Mouse (Mus musculus) heart, embryonic 16.5 days (tissue): ENCODE measurements at regions not wholly inside any gene's neighbourhood (a gene's known extent, or its start where the extent isn't known, plus 50 kb on each side); places are given as distances from the start of the nearest gene placed in this dataset.
"Not testable (repeated sequence)": the region's sequence is repeated elsewhere in the genome, so short reads cannot be mapped to it uniquely, and the experiment has no call there.

Experiments
- ATAC-seq: fragments of 200-750 bp; cut with Nextera tagmentation; replicated peaks from 2 replicates; pipeline ENCODE4 v1.8.0; 2017; ENCODE audit warnings: moderate number of reproducible peaks; ENCODE audit not compliant: insufficient read depth, low FRiP score; ENCODE audit errors: extremely low read depth
- H3K27ac ChIP-seq: fragments of 300-500 bp; sonication (generic); 2 replicates; pipeline ENCODE4 v1.5.1; 2014; ENCODE audit warnings: mild to moderate bottlenecking, low read length, control low read depth, moderate library complexity
- H3K27me3 ChIP-seq: fragments of 300-500 bp; sonication (generic); 2 replicates; pipeline ENCODE4 v1.6.1; 2014; ENCODE audit warnings: low read length, mixed read lengths; ENCODE audit not compliant: control insufficient read depth, insufficient read depth
- H3K36me3 ChIP-seq: fragments of 300-500 bp; sonication (generic); 2 replicates; pipeline ENCODE4 v1.6.1; 2014; ENCODE audit not compliant: control insufficient read depth, insufficient read depth
- H3K4me1 ChIP-seq: fragments of 300-500 bp; sonication (generic); 2 replicates; pipeline ENCODE4 v1.6.1; 2014; ENCODE audit warnings: low read length, mixed read lengths; ENCODE audit not compliant: control insufficient read depth, insufficient read depth
- H3K4me2 ChIP-seq: fragments of 300-500 bp; sonication (generic); 2 replicates; pipeline ENCODE4 v1.6.1; 2014; ENCODE audit warnings: low read depth, mild to moderate bottlenecking, control low read depth, low read length
- H3K4me3 ChIP-seq: fragments of 300-500 bp; sonication (generic); 2 replicates; pipeline ENCODE4 v1.5.1; 2014; ENCODE audit warnings: mild to moderate bottlenecking, control low read depth, low read length
- H3K9ac ChIP-seq: fragments of 300-500 bp; sonication (generic); 2 replicates; pipeline ENCODE4 v1.6.1; 2014; ENCODE audit warnings: low read length, control low read depth
- H3K9me3 ChIP-seq: fragments of 300-500 bp; sonication (generic); replicated peaks from 2 replicates; pipeline ENCODE4 v1.6.1; 2016; ENCODE audit warnings: low read length; ENCODE audit not compliant: control insufficient read depth
- WGBS: fragments of 180-500 bp; shearing (Covaris S2); extraction: QIAGEN DNeasy Blood & Tissue Kit; methylation state at CpG from one replicate; pipeline ENCODE4 v1.1.7; 2014; 5-methylcytosine and 5-hydroxymethylcytosine counted together

DNA sequence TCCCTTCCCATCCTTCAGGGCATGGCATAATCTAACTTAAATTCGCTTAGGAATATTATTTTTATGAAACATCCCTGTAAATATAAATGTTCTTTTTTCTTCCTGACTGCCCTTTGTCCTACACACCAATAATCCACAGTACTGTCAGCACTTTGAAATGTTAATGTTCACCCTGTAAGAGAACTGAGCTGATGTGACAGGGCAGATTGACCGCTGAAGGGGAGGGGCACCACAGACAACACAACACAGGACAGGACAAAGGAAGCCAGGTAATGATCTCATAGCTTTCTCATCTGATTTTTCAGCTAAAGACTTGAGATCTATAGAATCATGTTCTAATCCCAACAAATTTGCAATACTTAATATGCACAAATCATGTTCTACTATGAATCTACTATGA lies 212.2 kb upstream of the Snrpn start:
- not testable (repeated sequence) for ATAC-seq, H3K4me2 ChIP-seq, H3K27me3 ChIP-seq, H3K27ac ChIP-seq, H3K4me3 ChIP-seq, H3K9me3 ChIP-seq, H3K9ac ChIP-seq, H3K4me1 ChIP-seq, H3K36me3 ChIP-seq
- 51% methylated on average over 2 of the region's 2 CpGs for WGBS
